Mouse (Mus musculus): ENCODE data around the gene Vash1. TPM values are rescaled to one million over a fixed set of nuclear protein-coding genes. Genes with fewer than 3 reads are reported as not detected.

Gene Vash1
- total and polyA plus RNA-seq, 3 experiments: 6.4 to 14.8 (median 10.0) TPM

DNA sequence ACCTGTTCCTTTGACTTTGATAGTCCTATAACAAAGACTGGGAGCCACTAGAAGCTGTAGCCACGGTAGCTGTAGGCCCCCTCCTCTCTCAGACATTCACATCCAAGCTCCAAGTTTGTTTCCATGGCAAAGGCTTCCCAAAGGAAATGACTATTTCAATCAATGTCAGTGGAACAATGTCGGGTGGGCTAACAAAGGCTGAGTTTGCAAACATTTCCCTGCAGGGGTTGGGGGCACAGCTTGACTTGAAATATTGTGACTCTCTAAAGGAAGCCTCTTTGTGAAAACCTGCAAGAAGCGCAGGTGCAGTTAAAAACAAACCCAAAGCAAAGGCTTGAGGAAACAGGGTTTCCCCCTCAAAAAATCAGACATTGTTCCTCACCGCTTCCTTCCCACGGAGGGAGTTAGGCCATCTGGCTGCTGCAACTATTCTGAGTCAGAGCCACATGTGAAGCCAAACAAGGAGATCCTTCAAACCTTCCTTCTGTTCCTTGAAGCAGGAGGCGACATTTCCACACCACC is 19.0 kb upstream of the Vash1 start:
- Histone ChIP-seq H3K4me3 (no peak overlapping the region), H3K79me2 (replicated peaks; ENCODE audit: control insufficient read depth, insufficient read depth, low read length) (no peaks in the 10 kb centered on the region), H3K36me3 (ENCODE audit: control insufficient read depth, insufficient read depth, low read length) (no peaks in the 10 kb centered on the region), H3K4me1 (ENCODE audit: control insufficient read depth, insufficient read depth, low read length) (peaks cover 4% of the 10 kb centered on the region; the same call in 1 of the 2 replicates), H3K27me3 (ENCODE audit: control insufficient read depth, insufficient read depth, low read length) (no peaks in the 10 kb centered on the region), H3K9ac (ENCODE audit: low read depth, low read length) (no peak overlapping the region), H3K27ac (no peak overlapping the region)
- intact Hi-C loops (cut with DNase I): no loop called here
- TF ChIP-seq CTCF (IDR thresholded peaks at IDR 0.05) (no peak), EP300 (IDR thresholded peaks at IDR 0.05; ENCODE audit: insufficient read depth, low read depth, low read length) (no peak), POLR2A (IDR thresholded peaks at IDR 0.05; ENCODE audit: insufficient read depth, low read depth, low read length) (no peak)
- 26% methylated on average over 6 of the region's 6 CpGs for WGBS
- no peak for DNase-seq

DNA sequence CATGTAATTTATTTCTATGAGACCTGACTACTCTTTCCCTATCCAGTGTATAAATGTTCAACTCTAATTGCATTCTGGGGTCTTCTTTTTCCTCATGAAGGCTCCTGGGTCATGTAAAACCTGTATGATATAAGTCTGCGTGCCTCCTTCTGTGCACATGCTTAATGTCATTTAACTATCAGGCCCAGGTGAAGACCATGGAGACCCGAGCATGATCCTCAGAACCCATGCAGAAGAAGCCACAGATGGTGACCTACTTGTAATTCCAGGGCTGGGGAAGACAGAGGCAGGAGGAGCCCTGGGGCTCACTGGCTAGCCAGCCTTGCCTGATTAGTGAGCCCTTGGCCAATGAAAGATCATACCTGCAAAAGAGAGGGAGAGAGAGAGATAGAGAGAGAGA is 18.0 kb upstream of the Vash1 start:
- H3K4me1 ChIP-seq (ENCODE audit: control insufficient read depth, insufficient read depth, low read length): peaks cover 4% of the 10 kb centered on the region; the same call in 1 of the 2 replicates
- TF ChIP-seq POLR2A (IDR thresholded peaks at IDR 0.05; ENCODE audit: insufficient read depth, low read depth, low read length) (no peak), CTCF (IDR thresholded peaks at IDR 0.05) (no peak), EP300 (IDR thresholded peaks at IDR 0.05; ENCODE audit: insufficient read depth, low read depth, low read length) (no peak)
- DNase-seq: no peak
- intact Hi-C loops (cut with DNase I): loop anchor here (5.0 kb wide), 1 partner anchor 57 kb away; no protein-coding TSS in a partner anchor
- no peak overlapping the region for H3K9ac ChIP-seq (ENCODE audit: low read depth, low read length)
- WGBS: 92% methylated on average over 2 of the region's 2 CpGs
- no peaks in the 10 kb centered on the region for H3K27me3 ChIP-seq (ENCODE audit: control insufficient read depth, insufficient read depth, low read length)
- no peak overlapping the region for H3K4me3 ChIP-seq
- no peaks in the 10 kb centered on the region for H3K36me3 ChIP-seq (ENCODE audit: control insufficient read depth, insufficient read depth, low read length)
- no peak overlapping the region for H3K27ac ChIP-seq
- no peaks in the 10 kb centered on the region for H3K79me2 ChIP-seq (replicated peaks; ENCODE audit: control insufficient read depth, insufficient read depth, low read length)

DNA sequence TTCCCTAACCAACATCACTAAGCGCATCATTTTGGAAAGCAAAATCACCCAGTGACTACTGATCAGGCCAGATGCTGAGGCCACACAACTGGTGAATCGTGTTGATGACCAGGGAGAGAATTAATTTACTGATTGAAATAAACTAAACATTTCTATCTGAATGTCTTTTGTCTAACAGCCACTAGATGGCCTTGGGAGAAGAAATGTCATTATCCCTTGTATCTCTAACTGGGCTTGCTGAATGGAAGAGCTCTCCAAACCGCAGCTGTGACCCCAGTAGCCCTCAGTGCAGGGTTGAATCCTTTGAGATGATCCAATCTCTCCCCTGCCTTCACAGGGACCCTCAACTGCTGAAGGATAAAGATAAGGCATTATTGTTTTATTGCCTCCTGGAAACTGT is 12.8 kb upstream of the Vash1 start:
- intact Hi-C loops (cut with DNase I): no loop called here
- H3K4me3 ChIP-seq: no peak overlapping the region

DNA sequence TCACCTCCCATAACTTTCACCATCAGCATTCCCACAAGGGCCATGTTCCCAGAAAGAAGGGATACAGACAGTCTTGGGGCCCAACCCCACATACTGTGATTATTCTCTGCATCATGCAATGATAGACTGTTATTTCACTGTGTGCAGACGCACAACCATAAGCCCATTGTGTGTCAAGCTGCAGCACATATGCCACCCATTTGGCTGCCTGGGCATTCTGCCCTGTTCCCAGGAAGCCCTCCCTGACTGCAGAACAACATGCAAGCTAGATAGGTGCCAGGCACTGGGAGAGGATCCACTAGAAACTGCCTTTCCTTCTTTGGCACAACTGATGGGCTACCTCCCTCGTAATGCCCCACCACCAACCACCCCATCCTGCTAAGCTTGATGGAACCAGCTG is 10.1 kb upstream of the Vash1 start:
- intact Hi-C loops (cut with DNase I): no loop called here
- TF ChIP-seq POLR2A (IDR thresholded peaks at IDR 0.05; ENCODE audit: insufficient read depth, low read depth, low read length): no peak
- no peak for TF ChIP-seq CTCF (IDR thresholded peaks at IDR 0.05)
- TF ChIP-seq EP300 (IDR thresholded peaks at IDR 0.05; ENCODE audit: insufficient read depth, low read depth, low read length): no peak
- Histone ChIP-seq H3K79me2 (replicated peaks; ENCODE audit: control insufficient read depth, insufficient read depth, low read length) (no peaks in the 10 kb centered on the region), H3K27ac (no peak overlapping the region), H3K36me3 (ENCODE audit: control insufficient read depth, insufficient read depth, low read length) (no peaks in the 10 kb centered on the region), H3K4me1 (ENCODE audit: control insufficient read depth, insufficient read depth, low read length) (no peaks in the 10 kb centered on the region), H3K4me3 (no peak overlapping the region), H3K9ac (ENCODE audit: low read depth, low read length) (no peak overlapping the region), H3K27me3 (ENCODE audit: control insufficient read depth, insufficient read depth, low read length) (no peaks in the 10 kb centered on the region)
- WGBS: 87% methylated on average over 2 of the region's 2 CpGs
- DNase-seq: no peak

More for the DNA sequence above, 12.8 kb upstream of the Vash1 start:
- Histone ChIP-seq H3K4me1 (ENCODE audit: control insufficient read depth, insufficient read depth, low read length) (no peaks in the 10 kb centered on the region), H3K9ac (ENCODE audit: low read depth, low read length) (no peak overlapping the region), H3K27me3 (ENCODE audit: control insufficient read depth, insufficient read depth, low read length) (no peaks in the 10 kb centered on the region), H3K36me3 (ENCODE audit: control insufficient read depth, insufficient read depth, low read length) (no peaks in the 10 kb centered on the region), H3K79me2 (replicated peaks; ENCODE audit: control insufficient read depth, insufficient read depth, low read length) (no peaks in the 10 kb centered on the region), H3K27ac (no peak overlapping the region)
- no peak for DNase-seq
- 45% methylated on average over 3 of the region's 3 CpGs for WGBS
- TF ChIP-seq POLR2A (IDR thresholded peaks at IDR 0.05; ENCODE audit: insufficient read depth, low read depth, low read length) (no peak), EP300 (IDR thresholded peaks at IDR 0.05; ENCODE audit: insufficient read depth, low read depth, low read length) (no peak), CTCF (IDR thresholded peaks at IDR 0.05) (peak; percentile 67)

DNA sequence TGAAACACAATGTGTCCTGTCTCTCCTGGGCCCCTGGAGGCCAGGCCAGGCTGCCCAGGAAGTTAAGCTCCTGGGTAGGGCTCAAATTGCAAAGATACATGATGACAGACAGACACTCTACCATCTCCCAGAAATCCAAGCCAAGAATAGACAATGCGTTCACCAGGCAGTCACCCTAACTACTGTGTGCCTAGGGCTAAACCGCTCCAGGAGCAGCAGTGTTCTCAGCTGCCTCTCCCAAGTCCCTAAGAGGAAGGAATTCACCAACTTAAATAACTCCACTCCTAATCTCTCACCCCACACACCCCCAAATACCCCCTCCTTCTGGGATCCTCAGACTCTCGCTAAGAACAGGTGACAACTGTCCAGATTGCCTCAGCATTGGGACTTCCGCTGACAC is 6.4 kb upstream of the Vash1 start:
- no peak for DNase-seq
- no peaks in the 10 kb centered on the region for H3K79me2 ChIP-seq (replicated peaks; ENCODE audit: control insufficient read depth, insufficient read depth, low read length)
- intact Hi-C loops (cut with DNase I): no loop called here
- H3K4me3 ChIP-seq: no peak overlapping the region
- no peaks in the 10 kb centered on the region for H3K36me3 ChIP-seq (ENCODE audit: control insufficient read depth, insufficient read depth, low read length)
- H3K4me1 ChIP-seq (ENCODE audit: control insufficient read depth, insufficient read depth, low read length): no peaks in the 10 kb centered on the region
- no peak overlapping the region for H3K27ac ChIP-seq
- 79% methylated on average over 4 of the region's 4 CpGs for WGBS
- no peaks in the 10 kb centered on the region for H3K27me3 ChIP-seq (ENCODE audit: control insufficient read depth, insufficient read depth, low read length)
- no peak overlapping the region for H3K9ac ChIP-seq (ENCODE audit: low read depth, low read length)
- TF ChIP-seq POLR2A (IDR thresholded peaks at IDR 0.05; ENCODE audit: insufficient read depth, low read depth, low read length) (no peak), CTCF (IDR thresholded peaks at IDR 0.05) (no peak), EP300 (IDR thresholded peaks at IDR 0.05; ENCODE audit: insufficient read depth, low read depth, low read length) (no peak)

DNA sequence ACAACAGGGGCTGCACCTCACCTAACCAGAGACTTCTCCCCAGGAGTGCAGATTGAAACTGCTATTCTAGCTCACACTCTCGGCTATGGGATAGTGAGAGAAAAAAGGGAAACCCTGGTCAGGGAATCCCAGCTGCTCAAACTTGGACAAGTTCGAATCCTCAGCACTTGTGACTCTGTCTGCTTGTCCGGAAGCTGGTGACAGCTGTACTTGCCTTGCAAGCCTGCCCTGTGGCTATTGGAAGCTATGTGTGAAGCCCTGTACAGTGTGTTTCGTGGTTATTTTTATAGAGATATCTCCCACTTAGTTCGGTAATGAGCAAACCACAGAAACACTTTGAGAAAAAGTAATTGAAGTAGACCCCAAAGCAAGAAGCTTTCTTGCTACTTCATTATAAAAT is 6.0 kb upstream of the Vash1 start:
- Histone ChIP-seq H3K4me1 (ENCODE audit: control insufficient read depth, insufficient read depth, low read length) (no peaks in the 10 kb centered on the region), H3K27ac (no peak overlapping the region), H3K36me3 (ENCODE audit: control insufficient read depth, insufficient read depth, low read length) (no peaks in the 10 kb centered on the region), H3K79me2 (replicated peaks; ENCODE audit: control insufficient read depth, insufficient read depth, low read length) (no peaks in the 10 kb centered on the region), H3K9ac (ENCODE audit: low read depth, low read length) (no peak overlapping the region), H3K4me3 (no peak overlapping the region), H3K27me3 (ENCODE audit: control insufficient read depth, insufficient read depth, low read length) (no peaks in the 10 kb centered on the region)
- WGBS: 70% methylated on average over 5 of the region's 5 CpGs
- intact Hi-C loops (cut with DNase I): no loop called here
- no peak for DNase-seq
- TF ChIP-seq EP300 (IDR thresholded peaks at IDR 0.05; ENCODE audit: insufficient read depth, low read depth, low read length): no peak
- no peak for TF ChIP-seq POLR2A (IDR thresholded peaks at IDR 0.05; ENCODE audit: insufficient read depth, low read depth, low read length)
- no peak for TF ChIP-seq CTCF (IDR thresholded peaks at IDR 0.05)
